Mouse (Mus musculus): ENCODE results near the gene Usp36.
A peak's percentile ranks its signal among the peaks of the same experiment; 100 is the strongest.

Usp36 gene

GRCm38 (mm10) chr11:118220561-118221262 is 69.3 kb downstream of the Usp36 start:
- H3K9me3 ChIP-seq (ENCODE audit: low read length): no peaks in the 10 kb centered on the region
- H3K4me1 ChIP-seq (replicated peaks; ENCODE audit: low read depth, low read length): peaks cover 21% of the 10 kb centered on the region
- TF ChIP-seq POU5F1 (IDR thresholded peaks at IDR 0.05; ENCODE audit: borderline replicate concordance, low read length) (no peak), NANOG (IDR thresholded peaks at IDR 0.05; ENCODE audit: borderline replicate concordance, low read length) (no peak), CTCF (conservative IDR thresholded peaks at IDR 0.05; ENCODE audit: low read length) (peak; percentile 88)
- H3K27me3 ChIP-seq (ENCODE audit: insufficient read depth, low read length): no peaks in the 10 kb centered on the region
- no peak overlapping the region for H3K4me3 ChIP-seq (replicated peaks; ENCODE audit: low read length)
- H3K36me3 ChIP-seq (ENCODE audit: insufficient read depth, low read length): no peaks in the 10 kb centered on the region

GRCm38 (mm10) chr11:118219066-118219465 is 71.0 kb downstream of the Usp36 start:
- Histone ChIP-seq H3K36me3 (ENCODE audit: insufficient read depth, low read length) (no peaks in the 10 kb centered on the region), H3K27me3 (ENCODE audit: insufficient read depth, low read length) (no peaks in the 10 kb centered on the region), H3K4me1 (replicated peaks; ENCODE audit: low read depth, low read length) (peaks cover 21% of the 10 kb centered on the region), H3K4me3 (replicated peaks; ENCODE audit: low read length) (no peak overlapping the region), H3K9me3 (ENCODE audit: low read length) (no peaks in the 10 kb centered on the region)
- TF ChIP-seq CTCF (conservative IDR thresholded peaks at IDR 0.05; ENCODE audit: low read length) (no peak), POU5F1 (IDR thresholded peaks at IDR 0.05; ENCODE audit: borderline replicate concordance, low read length) (no peak), NANOG (IDR thresholded peaks at IDR 0.05; ENCODE audit: borderline replicate concordance, low read length) (no peak)

- Histone ChIP-seq H3K4me1 (replicated peaks; ENCODE audit: low read depth, low read length) (peaks cover 19% of the 10 kb centered on the region), H3K4me3 (replicated peaks; ENCODE audit: low read length) (no peak overlapping the region), H3K27me3 (ENCODE audit: insufficient read depth, low read length) (no peaks in the 10 kb centered on the region), H3K36me3 (ENCODE audit: insufficient read depth, low read length) (no peaks in the 10 kb centered on the region), H3K9me3 (ENCODE audit: low read length) (no peaks in the 10 kb centered on the region)
- no peak for TF ChIP-seq POU5F1 (IDR thresholded peaks at IDR 0.05; ENCODE audit: borderline replicate concordance, low read length)
- TF ChIP-seq CTCF (conservative IDR thresholded peaks at IDR 0.05; ENCODE audit: low read length): no peak
- no peak for TF ChIP-seq NANOG (IDR thresholded peaks at IDR 0.05; ENCODE audit: borderline replicate concordance, low read length)
Observed at GRCm38 (mm10) chr11:118216468-118216867, 73.6 kb downstream of the Usp36 start.

- Histone ChIP-seq H3K36me3 (ENCODE audit: insufficient read depth, low read length) (no peaks in the 10 kb centered on the region), H3K9me3 (ENCODE audit: low read length) (no peaks in the 10 kb centered on the region), H3K4me1 (replicated peaks; ENCODE audit: low read depth, low read length) (peaks cover 19% of the 10 kb centered on the region), H3K27me3 (ENCODE audit: insufficient read depth, low read length) (no peaks in the 10 kb centered on the region), H3K4me3 (replicated peaks; ENCODE audit: low read length) (no peak overlapping the region)
- TF ChIP-seq CTCF (conservative IDR thresholded peaks at IDR 0.05; ENCODE audit: low read length) (no peak), POU5F1 (IDR thresholded peaks at IDR 0.05; ENCODE audit: borderline replicate concordance, low read length) (no peak), NANOG (IDR thresholded peaks at IDR 0.05; ENCODE audit: borderline replicate concordance, low read length) (no peak)
Observed at GRCm38 (mm10) chr11:118215928-118216458, 74.1 kb downstream of the Usp36 start.

- Histone ChIP-seq H3K36me3 (ENCODE audit: insufficient read depth, low read length) (no peaks in the 10 kb centered on the region), H3K27me3 (ENCODE audit: insufficient read depth, low read length) (no peaks in the 10 kb centered on the region), H3K9me3 (ENCODE audit: low read length) (no peaks in the 10 kb centered on the region), H3K4me3 (replicated peaks; ENCODE audit: low read length) (no peak overlapping the region), H3K4me1 (replicated peaks; ENCODE audit: low read depth, low read length) (peaks cover 32% of the 10 kb centered on the region)
- TF ChIP-seq NANOG (IDR thresholded peaks at IDR 0.05; ENCODE audit: borderline replicate concordance, low read length): no peak
- TF ChIP-seq CTCF (conservative IDR thresholded peaks at IDR 0.05; ENCODE audit: low read length): no peak
Observed at GRCm38 (mm10) chr11:118212636-118213112, 77.4 kb downstream of the Usp36 start.

- no peaks in the 10 kb centered on the region for H3K9me3 ChIP-seq (ENCODE audit: low read length)
- TF ChIP-seq POU5F1 (IDR thresholded peaks at IDR 0.05; ENCODE audit: borderline replicate concordance, low read length): no peak
- no peak for TF ChIP-seq CTCF (conservative IDR thresholded peaks at IDR 0.05; ENCODE audit: low read length)
- no peak for TF ChIP-seq NANOG (IDR thresholded peaks at IDR 0.05; ENCODE audit: borderline replicate concordance, low read length)
Observed at GRCm38 (mm10) chr11:118211749-118212635, 78.1 kb downstream of the Usp36 start.

GRCm38 (mm10) chr11:118210962-118211361 is 79.1 kb downstream of the Usp36 start:
- H3K36me3 ChIP-seq (ENCODE audit: insufficient read depth, low read length): no peaks in the 10 kb centered on the region
- no peaks in the 10 kb centered on the region for H3K9me3 ChIP-seq (ENCODE audit: low read length)
- no peak for TF ChIP-seq POU5F1 (IDR thresholded peaks at IDR 0.05; ENCODE audit: borderline replicate concordance, low read length)
- TF ChIP-seq CTCF (conservative IDR thresholded peaks at IDR 0.05; ENCODE audit: low read length): no peak
- TF ChIP-seq NANOG (IDR thresholded peaks at IDR 0.05; ENCODE audit: borderline replicate concordance, low read length): no peak
- no peak overlapping the region for H3K4me3 ChIP-seq (replicated peaks; ENCODE audit: low read length)
- no peaks in the 10 kb centered on the region for H3K27me3 ChIP-seq (ENCODE audit: insufficient read depth, low read length)
- H3K4me1 ChIP-seq (replicated peaks; ENCODE audit: low read depth, low read length): peaks cover 43% of the 10 kb centered on the region

More at GRCm38 (mm10) chr11:118211749-118212635, 78.1 kb downstream of the Usp36 start:
- Histone ChIP-seq H3K36me3 (ENCODE audit: insufficient read depth, low read length) (no peaks in the 10 kb centered on the region), H3K4me1 (replicated peaks; ENCODE audit: low read depth, low read length) (peaks cover 39% of the 10 kb centered on the region), H3K4me3 (replicated peaks; ENCODE audit: low read length) (no peak overlapping the region), H3K27me3 (ENCODE audit: insufficient read depth, low read length) (no peaks in the 10 kb centered on the region)

GRCm38 (mm10) chr11:118210116-118210515 is 79.9 kb downstream of the Usp36 start:
- Histone ChIP-seq H3K4me3 (replicated peaks; ENCODE audit: low read length) (no peak overlapping the region), H3K27me3 (ENCODE audit: insufficient read depth, low read length) (no peaks in the 10 kb centered on the region), H3K36me3 (ENCODE audit: insufficient read depth, low read length) (no peaks in the 10 kb centered on the region), H3K9me3 (ENCODE audit: low read length) (no peaks in the 10 kb centered on the region), H3K4me1 (replicated peaks; ENCODE audit: low read depth, low read length) (peaks cover 47% of the 10 kb centered on the region)
- TF ChIP-seq CTCF (conservative IDR thresholded peaks at IDR 0.05; ENCODE audit: low read length): no peak

All from E14TG2a.4 (cell line).